Mouse (Mus musculus): ENCODE measurements at regions not wholly inside any gene's neighbourhood (a gene's known extent, or its start where the extent isn't known, plus 50 kb on each side); places are given as distances from the start of the nearest gene placed in this dataset.

DNA sequence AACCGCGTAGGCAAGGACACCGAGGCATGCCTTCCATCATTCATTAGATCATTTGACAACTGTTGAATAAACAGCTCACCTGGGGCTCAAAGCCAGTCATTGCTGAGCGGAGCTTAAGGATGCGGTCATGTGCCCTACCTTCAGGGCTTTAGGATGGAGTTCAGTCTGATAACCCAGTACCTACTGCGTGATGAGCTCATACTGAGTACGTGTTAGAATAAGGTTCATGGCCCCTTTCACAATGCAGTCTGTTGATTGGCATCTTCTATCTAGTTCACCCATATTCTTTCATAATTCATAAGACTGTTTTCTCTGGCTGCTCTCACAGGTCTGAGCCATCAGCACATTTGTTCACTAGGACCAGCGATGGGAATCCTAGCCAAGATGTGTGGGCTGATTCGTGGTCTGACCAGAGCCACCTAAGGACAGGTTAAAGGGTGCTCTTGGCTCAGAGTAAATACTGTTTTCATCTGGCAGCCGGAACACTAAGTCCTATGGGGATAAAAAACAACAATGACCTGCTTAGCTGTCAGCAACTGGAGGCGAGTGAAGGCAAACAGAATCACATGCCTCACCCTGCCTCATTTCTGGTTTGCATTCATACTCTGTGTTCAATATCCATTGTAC is 71.4 kb upstream of the Elovl5 start:
- DNase-seq (ENCODE audit: low spot score in 2 of 2): no peak

DNA sequence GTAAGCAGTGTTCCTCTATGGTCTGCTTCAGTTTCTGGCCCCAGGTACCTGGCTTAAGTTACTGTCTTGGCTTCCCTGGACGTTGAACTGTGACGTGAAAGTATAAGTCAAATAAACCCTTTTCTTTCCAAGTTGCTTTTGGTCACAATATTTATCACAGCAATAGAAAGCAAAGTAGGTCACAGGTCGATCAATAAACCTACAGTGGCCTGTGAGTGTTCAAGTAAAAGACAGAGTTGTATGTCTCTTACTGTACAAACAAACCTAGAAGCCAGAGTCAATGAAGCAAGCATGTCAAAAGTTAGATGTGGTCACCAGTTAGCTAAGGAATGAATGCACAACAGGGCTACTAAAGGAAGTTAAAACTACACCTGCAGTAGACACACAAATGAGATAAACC is 68.6 kb upstream of the Elovl5 start:
- no peak for DNase-seq (ENCODE audit: low spot score in 2 of 2)

DNA sequence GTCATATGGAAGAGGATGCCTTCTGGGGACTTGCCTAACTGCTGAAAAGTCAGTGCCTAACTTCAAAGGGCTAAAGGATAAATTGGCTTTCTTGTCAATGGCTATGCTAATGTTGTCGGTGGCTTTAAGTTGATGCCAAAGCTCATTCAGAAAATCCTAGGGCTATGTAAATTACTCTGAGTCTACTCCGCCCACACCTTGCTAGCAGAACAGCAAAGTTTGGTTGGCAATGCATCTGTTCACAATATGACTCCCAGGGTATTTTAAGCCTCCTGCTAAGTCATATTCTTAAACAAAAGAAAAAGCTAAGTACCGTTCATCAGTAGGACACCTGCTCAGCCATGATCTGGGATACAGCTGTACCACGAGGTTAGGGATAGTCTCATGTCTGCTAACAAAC is 67.8 kb upstream of the Elovl5 start:
- DNase-seq (ENCODE audit: low spot score in 2 of 2): peak in 1 of 2 experiments; percentile 47

DNA sequence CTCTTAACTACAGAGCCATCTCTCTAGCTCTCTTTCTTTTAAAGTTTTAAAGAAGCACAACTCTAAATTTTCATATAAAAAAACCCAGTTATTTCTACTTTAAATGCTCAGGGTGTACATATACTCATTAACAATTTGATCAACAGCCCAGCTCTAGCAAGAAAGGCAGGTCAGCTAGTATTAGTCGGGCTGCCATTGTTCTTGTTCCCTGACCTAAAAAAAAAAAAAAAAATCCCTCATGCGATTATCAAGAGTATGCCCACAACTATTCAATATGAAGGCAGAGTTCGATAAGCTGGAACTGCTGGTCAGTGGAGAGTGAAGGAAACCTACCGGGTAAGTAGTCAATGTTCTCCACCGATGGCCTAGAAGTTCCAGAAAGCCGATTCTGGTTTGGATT is 65.8 kb upstream of the Elovl5 start:
- no peak for DNase-seq (ENCODE audit: low spot score in 2 of 2)

DNA sequence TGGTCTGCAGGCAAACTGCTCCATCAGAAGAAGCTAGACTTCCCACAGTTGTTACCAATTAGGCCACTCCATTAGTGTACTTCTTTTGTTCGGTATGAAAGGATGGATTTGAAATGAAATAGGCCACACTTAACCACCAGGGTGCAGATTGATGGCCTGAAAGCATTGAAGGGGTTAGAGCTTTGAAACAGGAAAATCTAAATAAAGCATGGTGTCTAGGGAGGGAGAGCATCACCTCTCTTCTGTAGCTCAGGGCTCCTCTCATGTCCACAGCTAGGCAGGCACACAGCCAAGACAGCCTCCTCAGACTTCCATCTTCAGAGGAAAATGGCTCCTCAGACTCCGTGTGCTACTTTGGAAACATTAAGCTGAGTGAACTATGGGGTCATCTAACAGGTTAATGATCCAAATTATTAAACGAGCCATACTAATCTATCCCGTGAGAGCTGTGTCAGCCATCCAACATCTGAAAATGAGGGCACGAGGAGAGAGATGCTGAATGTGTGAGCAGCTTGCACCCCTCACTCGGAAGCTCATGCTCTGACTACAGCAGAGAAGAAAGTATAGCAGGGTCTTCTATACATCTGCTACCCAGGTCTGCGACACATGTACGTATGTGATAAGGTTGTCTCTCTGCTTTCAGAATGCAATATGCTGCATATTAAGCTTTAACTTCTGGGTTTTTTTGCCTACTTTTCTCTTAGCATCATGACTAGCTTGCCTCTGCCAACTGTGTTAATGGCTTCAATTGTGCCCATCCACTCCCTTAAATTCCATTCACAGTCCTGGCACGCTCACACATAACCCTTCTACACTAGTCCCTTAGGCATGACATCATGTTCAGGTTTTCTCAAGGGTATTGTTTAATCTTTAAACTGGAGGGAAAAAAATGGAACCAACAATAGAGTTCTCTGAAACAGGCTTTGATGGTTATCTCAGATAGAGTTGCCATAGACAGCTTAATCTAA is 59.8 kb upstream of the Elovl5 start:
- no peak for DNase-seq (ENCODE audit: low spot score in 2 of 2)

DNA sequence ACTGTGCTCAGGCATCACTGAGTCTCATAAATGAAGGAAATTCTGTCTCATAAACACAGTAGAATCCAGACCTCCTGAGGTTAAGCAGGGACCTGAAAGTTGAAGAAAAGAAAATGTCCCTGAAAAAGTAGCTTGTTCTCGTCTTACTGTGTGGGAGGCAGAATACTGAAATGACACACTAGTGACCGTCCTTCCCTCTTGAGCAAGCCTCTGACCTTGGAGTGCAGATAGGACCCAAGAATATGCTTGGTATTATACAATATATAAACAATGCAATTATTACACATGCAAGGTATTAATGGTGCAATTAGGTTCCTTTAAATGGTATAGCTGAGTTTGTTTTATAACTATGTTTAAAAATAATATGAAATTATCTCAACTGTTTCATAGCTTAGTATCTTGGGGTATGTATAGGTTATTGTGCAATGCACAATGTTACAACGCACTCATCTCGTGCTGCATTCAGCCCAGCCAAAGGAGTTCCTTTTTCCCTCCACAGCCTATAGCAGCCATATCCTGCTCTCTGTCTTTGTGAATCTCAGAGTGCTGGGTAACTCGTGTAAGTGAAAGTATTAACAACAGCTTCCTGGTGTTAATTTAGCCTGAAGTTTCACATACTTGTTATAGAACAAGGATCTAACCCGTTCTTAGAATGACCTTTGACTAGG is 58.9 kb upstream of the Elovl5 start:
- no peak for DNase-seq (ENCODE audit: low spot score in 2 of 2)
